Mouse (Mus musculus) layer of hippocampus, adult 8-10 months (tissue): ENCODE measurements around the gene Klhl8. TPM values are rescaled to one million over a fixed set of nuclear protein-coding genes. Genes with fewer than 3 reads are reported as not detected.

Experiments used
- DNase-seq, 2 experiments: peaks; one replicate each; pipeline ENCODE4 v3.0.0; 2022; ENCODE audit warnings: low spot score in 2 of 2
- total RNA-seq, 4 experiments: library from RNA; stranded (reverse); gene quantifications; 2 replicates each; pipeline ENCODE4 v1.2.4; 2022

Gene Klhl8
- total RNA-seq, 4 experiments from 2014 or later: 28.9 to 33.5 (median 30.9) TPM

DNA sequence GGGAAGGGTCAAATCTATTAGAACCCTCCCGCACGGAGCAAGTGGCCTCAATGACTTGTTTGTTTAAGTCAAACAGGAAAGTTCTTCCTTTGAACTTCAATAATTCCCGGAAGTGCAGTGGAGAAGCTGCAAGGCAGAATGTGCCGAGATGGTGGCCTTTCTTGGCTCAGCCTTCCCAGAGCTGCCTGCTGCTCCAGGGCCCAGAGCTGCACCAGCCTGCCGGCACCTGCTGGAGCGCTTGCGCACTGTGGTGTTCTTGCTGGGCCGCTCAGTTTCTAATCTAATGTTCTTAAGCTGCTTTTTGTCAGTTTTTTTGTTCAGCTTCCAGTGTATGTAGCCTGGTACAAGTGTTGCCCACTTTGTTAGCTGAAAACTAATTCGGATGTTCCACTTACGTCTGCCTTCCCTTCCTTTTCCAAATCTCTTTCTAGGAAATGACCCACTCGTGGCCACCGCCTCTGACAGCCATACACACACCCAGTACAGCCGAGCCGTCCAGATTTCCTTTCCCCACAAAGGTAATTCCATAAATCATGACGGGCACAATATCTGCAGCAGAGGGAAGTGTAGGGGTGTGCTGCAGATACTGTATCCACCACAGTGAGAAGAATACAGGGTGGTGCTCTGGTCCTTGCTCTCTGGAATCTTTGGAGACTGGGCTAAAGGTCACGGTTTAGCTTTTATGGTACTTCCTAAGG, 96.4 kb downstream of the Klhl8 start:
- DNase-seq: no peak

- no peak for DNase-seq
Observed at GRCm38 (mm10) chr5:103813997-103814542, 97.0 kb downstream of the Klhl8 start.

GRCm38 (mm10) chr5:103813291-103813690, 97.8 kb downstream of the Klhl8 start:
- DNase-seq: no peak

Other genes starting within 250 kb of the Klhl8 start
- 10 to 100 TPM; 19.5 to 24.0 (median 21.1) TPM for gene Aff1, start 218.9 kb downstream of the Klhl8 start, total RNA-seq
- gene Hsd17b13, start 66.2 kb upstream of the Klhl8 start, total RNA-seq: not detected
- 10 to 100 TPM; 51.2 to 60.3 (median 54.6) TPM for gene Hsd17b11, start 110.7 kb upstream of the Klhl8 start, total RNA-seq
- gene Nudt9, start 135.0 kb upstream of the Klhl8 start, total RNA-seq: 10 to 100 TPM; 64.8 to 79.1 (median 69.7) TPM
- under 1 TPM in 1 of 4 experiments, not detected in 3; 0.80 TPM for gene Gm17660, start 166.3 kb upstream of the Klhl8 start, total RNA-seq
- 1,000 to 10,000 TPM; 1,478 to 1,666 (median 1,550) TPM for gene Sparcl1, start 202.5 kb upstream of the Klhl8 start, total RNA-seq